Mouse (Mus musculus) embryonic facial prominence, embryonic 10.5 days (tissue): Measurements from ENCODE around the gene Tiam1. TPM values are rescaled to one million over a fixed set of nuclear protein-coding genes. Genes with fewer than 3 reads are reported as not detected.

ENCODE experiments used
- DNase-seq: peaks from one replicate; pipeline ENCODE4 v3.0.0-alpha.2; 2017; ENCODE audit warnings: low spot score
- H3K27ac ChIP-seq: fragments of 300-500 bp; sonication (generic); replicated peaks from 2 replicates; pipeline ENCODE4 v1.5.1; 2016; ENCODE audit warnings: mild to moderate bottlenecking
- H3K27me3 ChIP-seq: fragments of 300-500 bp; sonication (generic); replicated peaks from 2 replicates; pipeline ENCODE4 v1.6.1; 2016; ENCODE audit warnings: low read depth, mild to moderate bottlenecking; ENCODE audit not compliant: poor library complexity, severe bottlenecking
- H3K36me3 ChIP-seq: fragments of 300-500 bp; sonication (generic); replicated peaks from 2 replicates; pipeline ENCODE4 v1.6.1; 2016; ENCODE audit warnings: mild to moderate bottlenecking, moderate library complexity
- H3K4me1 ChIP-seq: fragments of 300-500 bp; sonication (generic); 2 replicates; pipeline ENCODE4 v1.6.1; 2016
- H3K4me3 ChIP-seq: fragments of 300-500 bp; sonication (generic); 2 replicates; pipeline ENCODE4 v1.5.1; 2016; ENCODE audit warnings: mild to moderate bottlenecking, moderate library complexity
- H3K9me3 ChIP-seq: fragments of 300-500 bp; sonication (generic); 2 replicates; pipeline ENCODE4 v1.6.1; 2016; ENCODE audit warnings: mild to moderate bottlenecking
- WGBS: fragments of 180-500 bp; shearing (Covaris S2); methylation state at CpG from one replicate; pipeline ENCODE4 v1.1.7; 2016; 5-methylcytosine and 5-hydroxymethylcytosine counted together
- polyA plus RNA-seq: library from polyadenylated mRNA; unstranded; fragments of >200 nt; fragmentation: Nextera tagmentation; extraction: Ambion mirVana; gene quantifications from 2 replicates; pipeline ENCODE4 v1.2.1, GENCODE M21; 2016

Gene Tiam1
- polyA plus RNA-seq, 1 experiment from 2014 or later, result 25.3 TPM

GRCm38 (mm10) chr16:90007391-90007977 lies 136.1 kb downstream of the Tiam1 start:
- WGBS, result 93% methylated on average over 13 of the region's 13 CpGs
- Histone ChIP-seq H3K4me3 (no peak overlapping the region), H3K4me1 (peaks cover 22% of the 10 kb centered on the region), H3K36me3 (peaks cover 20% of the 10 kb centered on the region), H3K27ac (no peak overlapping the region), H3K27me3 (no peaks in the 10 kb centered on the region), H3K9me3 (0 out of 2 replicates have a peak, but pooled peaks cover 5% of the 10 kb centered on the region)
- no peak for DNase-seq

DNA sequence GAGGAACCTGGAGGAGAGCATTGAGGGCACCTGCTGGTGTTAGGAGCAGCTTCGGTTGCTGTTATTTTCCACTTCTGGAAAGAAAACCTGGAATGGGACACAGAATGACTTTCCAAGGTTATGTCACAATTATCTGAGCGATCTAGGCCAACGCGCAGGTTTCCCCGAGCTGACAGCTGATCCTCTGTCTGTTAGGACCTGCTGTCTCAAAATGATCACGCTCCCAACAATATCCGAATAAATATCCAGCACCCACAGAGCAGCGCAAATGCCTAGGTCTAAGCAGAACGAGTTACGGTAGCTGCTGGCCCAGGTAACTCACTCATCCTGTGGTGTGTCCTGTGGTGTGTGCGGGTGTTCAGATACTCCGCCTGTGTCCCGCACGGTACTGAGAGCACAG lies 140.0 kb downstream of the Tiam1 start:
- no peak overlapping the region for H3K27ac ChIP-seq
- peaks cover 7% of the 10 kb centered on the region; the same call in 1 of the 2 replicates for H3K9me3 ChIP-seq
- no peak overlapping the region for H3K4me3 ChIP-seq
- H3K27me3 ChIP-seq, result no peaks in the 10 kb centered on the region
- H3K36me3 ChIP-seq, result peaks cover 8% of the 10 kb centered on the region
- peaks cover 3% of the 10 kb centered on the region; the same call in 1 of the 2 replicates for H3K4me1 ChIP-seq
- 98% methylated on average over 14 of the region's 14 CpGs for WGBS
- DNase-seq, result no peak

- Histone ChIP-seq H3K4me1 (peaks cover 12% of the 10 kb centered on the region), H3K27me3 (no peaks in the 10 kb centered on the region), H3K4me3 (no peak overlapping the region), H3K9me3 (peaks cover 14% of the 10 kb centered on the region; the same call in 1 of the 2 replicates), H3K27ac (no peak overlapping the region), H3K36me3 (peaks cover 14% of the 10 kb centered on the region)
- no peak for DNase-seq
- WGBS, result 88% methylated on average over 7 of the region's 7 CpGs
These were observed 148.4 kb downstream of the Tiam1 start for GRCm38 (mm10) chr16:89995155-89995554.

DNA sequence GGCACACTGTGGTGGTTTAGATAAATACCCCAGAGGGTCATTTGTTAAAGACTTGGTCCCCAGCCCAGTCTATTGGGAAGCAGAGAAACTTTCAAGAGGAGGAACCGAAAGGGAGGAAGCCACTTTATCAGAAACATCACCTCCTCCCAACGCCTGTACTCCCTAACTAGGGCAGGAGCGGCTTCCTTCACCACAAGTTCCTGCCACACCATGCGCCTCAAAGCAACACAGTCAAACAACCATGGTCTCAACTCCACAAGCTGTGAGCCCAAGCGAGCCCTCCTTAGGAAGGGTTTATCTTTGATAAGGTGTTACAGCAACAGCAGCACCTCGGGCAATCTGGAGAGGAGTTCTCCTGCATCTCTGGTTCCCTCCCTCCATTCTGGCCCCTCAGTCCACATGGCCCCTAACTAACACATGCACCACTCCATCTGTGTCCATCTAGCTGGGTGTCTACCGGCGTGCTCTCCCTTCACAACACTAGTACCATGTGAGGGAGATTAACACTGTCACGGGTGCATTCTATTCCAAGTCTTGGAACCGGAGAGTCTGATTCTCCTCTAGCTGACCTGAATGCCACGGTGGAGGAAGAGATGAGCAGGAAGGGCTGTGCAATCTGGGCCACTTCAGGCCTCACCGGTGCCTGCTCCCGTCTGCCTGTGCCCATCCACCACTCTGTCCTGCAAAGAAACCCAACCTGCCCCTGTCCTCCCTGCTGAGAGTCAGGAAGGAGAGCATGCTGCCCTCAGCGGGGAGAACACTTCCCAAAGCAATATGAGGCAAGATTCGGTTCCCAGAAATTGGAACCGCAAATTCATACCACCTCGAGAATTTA lies 149.4 kb downstream of the Tiam1 start:
- 89% methylated on average over 17 of the region's 17 CpGs for WGBS
- H3K9me3 ChIP-seq, result peaks cover 8% of the 10 kb centered on the region; the same call in 1 of the 2 replicates
- H3K36me3 ChIP-seq, result peaks cover 12% of the 10 kb centered on the region
- DNase-seq, result no peak
- no peak overlapping the region for H3K27ac ChIP-seq
- H3K27me3 ChIP-seq, result no peaks in the 10 kb centered on the region
- peaks cover 12% of the 10 kb centered on the region for H3K4me1 ChIP-seq
- H3K4me3 ChIP-seq, result no peak overlapping the region

GRCm38 (mm10) chr16:89993506-89993905 lies 150.1 kb downstream of the Tiam1 start:
- no peak overlapping the region for H3K27ac ChIP-seq
- H3K36me3 ChIP-seq, result peaks cover 10% of the 10 kb centered on the region
- peaks cover 6% of the 10 kb centered on the region; the same call in 1 of the 2 replicates for H3K9me3 ChIP-seq
- peaks cover 12% of the 10 kb centered on the region for H3K4me1 ChIP-seq
- no peak overlapping the region for H3K4me3 ChIP-seq
- DNase-seq, result no peak
- 92% methylated on average over 4 of the region's 4 CpGs for WGBS
- no peaks in the 10 kb centered on the region for H3K27me3 ChIP-seq

DNA sequence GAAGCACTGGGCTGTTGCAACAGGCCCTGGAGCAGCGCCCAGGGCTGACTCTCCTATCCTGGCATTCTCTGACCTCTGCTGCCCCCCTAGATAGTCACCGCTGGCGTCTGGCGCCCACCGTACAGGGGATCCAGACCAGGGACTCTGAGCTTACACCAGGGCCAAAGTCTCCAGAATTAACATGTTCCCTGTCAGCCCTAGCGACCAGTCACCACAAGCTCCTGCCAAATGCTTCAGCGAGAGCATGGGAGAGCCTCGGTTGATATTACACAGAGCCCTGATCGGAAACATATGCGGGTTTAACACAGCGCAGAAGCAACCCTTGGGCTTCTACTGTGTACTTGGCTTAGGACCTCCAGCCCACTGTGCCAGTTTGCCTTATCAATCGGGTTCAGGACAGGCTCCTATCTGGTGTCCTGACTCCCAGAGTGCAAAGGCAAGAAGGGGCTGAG lies 151.8 kb downstream of the Tiam1 start:
- 70% methylated on average over 12 of the region's 12 CpGs for WGBS

DNA sequence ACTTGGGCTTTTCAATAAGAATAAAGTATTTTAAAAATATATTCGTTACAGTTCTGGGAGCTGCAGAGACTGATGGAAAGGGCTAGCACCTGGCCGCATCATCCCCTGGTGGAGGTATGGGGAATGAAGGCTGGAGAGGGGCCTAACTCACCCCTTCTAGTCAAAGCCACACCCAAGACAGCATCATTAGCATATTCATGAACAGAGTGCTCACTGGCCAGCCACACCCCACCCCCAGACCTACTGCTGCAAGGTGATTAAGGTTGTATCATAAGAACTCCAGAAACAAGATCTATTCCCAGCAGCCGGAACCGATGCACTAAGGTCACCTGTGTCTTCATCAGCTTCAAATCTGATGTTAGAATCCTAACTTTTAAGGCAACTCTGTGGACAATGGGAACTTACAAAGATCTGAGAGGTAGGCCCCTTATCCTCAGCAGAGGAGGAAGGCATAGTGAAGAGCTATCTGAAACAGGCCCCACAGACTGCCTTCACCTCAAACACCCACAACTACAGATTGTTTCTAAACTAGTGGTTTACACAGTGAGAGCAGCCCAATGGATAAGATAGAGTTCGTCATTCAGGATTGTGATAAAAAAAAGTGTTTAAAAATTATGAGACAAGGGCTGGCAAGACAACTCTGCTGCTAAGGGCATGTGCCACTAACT lies 153.1 kb downstream of the Tiam1 start:
- H3K4me3 ChIP-seq, result no peak overlapping the region
- H3K36me3 ChIP-seq, result no peaks in the 10 kb centered on the region
- H3K4me1 ChIP-seq, result peaks cover 27% of the 10 kb centered on the region
- H3K27me3 ChIP-seq, result no peaks in the 10 kb centered on the region
- H3K27ac ChIP-seq, result no peak overlapping the region
- WGBS, result 79% methylated on average over 5 of the region's 5 CpGs
- H3K9me3 ChIP-seq, result no peaks in the 10 kb centered on the region
- no peak for DNase-seq

More for the DNA sequence above, 151.8 kb downstream of the Tiam1 start:
- no peaks in the 10 kb centered on the region for H3K27me3 ChIP-seq
- peaks cover 10% of the 10 kb centered on the region for H3K36me3 ChIP-seq
- peaks cover 6% of the 10 kb centered on the region; the same call in 1 of the 2 replicates for H3K9me3 ChIP-seq
- peak; percentile 62 for DNase-seq
- H3K4me3 ChIP-seq, result no peak overlapping the region
- H3K4me1 ChIP-seq, result peaks cover 16% of the 10 kb centered on the region
- H3K27ac ChIP-seq, result 0 out of 2 replicates have a peak overlapping the region, but pooled peaks have one; percentile 11

DNA sequence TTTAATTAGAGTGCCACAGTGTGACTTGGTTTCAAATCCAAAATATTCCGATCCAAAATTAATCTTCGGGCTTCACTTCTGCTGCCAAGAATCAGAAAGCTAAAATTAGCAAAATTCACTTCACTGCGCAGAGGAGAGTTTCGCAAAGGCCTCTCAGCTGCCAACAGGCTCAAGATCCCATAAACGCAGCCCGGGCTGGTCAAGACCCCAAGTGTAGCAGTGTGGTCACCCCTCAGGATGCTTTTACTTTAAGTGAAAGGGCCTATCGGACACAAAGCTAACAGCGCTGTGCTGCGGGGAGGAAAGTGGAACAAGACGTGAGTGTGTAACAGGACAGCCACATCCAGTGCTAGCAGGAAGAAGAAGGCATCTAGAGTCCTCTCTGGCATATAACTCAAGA lies 153.8 kb downstream of the Tiam1 start:
- Histone ChIP-seq H3K27ac (no peak overlapping the region), H3K36me3 (no peaks in the 10 kb centered on the region), H3K4me1 (peaks cover 27% of the 10 kb centered on the region), H3K27me3 (no peaks in the 10 kb centered on the region), H3K9me3 (no peaks in the 10 kb centered on the region), H3K4me3 (no peak overlapping the region)
- 90% methylated on average over 10 of the region's 10 CpGs for WGBS
- DNase-seq, result no peak

GRCm38 (mm10) chr16:89986672-89987362 lies 156.8 kb downstream of the Tiam1 start:
- H3K4me3 ChIP-seq, result no peak overlapping the region
- no peaks in the 10 kb centered on the region for H3K36me3 ChIP-seq
- 86% methylated on average over 18 of the region's 18 CpGs for WGBS
- H3K4me1 ChIP-seq, result peaks cover 19% of the 10 kb centered on the region
- no peaks in the 10 kb centered on the region for H3K27me3 ChIP-seq
- H3K27ac ChIP-seq, result peak overlapping the region; percentile 1; the same call in 1 of the 2 replicates
- no peak for DNase-seq
- no peaks in the 10 kb centered on the region for H3K9me3 ChIP-seq

DNA sequence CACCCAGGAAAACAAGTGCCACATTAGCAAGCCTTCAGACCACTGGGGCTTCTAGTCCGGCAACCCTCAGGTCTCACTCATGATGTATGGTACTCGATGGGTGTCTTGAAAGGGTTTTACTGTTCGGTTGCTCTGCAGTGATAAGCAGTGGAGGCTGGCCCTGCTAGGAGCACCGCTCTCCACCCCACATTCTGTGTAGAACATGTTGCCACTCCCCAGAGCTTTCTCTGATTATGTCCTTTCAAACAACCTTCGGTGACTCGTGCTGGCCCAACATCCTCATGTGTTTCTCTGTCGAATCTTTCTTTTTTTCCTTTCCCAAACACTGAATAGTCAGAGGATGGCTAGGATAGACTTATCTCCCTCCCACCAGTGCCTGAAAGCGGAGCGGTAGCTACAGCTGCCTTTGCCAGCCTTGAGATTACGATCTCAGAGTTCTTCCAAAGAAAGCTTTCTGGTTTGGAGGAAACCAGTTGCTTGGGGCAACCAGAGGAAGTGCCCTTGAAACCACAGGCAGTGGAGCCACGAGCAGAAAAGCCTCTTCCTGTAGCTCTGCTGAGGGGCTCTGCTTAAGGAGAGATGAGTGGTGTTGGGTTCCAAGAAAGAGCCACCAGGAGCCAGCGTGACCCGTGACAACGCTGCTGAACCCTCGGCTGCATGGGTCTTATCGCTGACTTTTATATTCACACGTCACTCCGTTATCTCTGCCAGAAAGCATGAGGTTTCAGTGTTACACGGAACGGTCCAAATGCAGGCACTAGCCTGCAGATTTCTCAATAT lies 157.7 kb downstream of the Tiam1 start:
- no peaks in the 10 kb centered on the region for H3K27me3 ChIP-seq
- no peak overlapping the region for H3K27ac ChIP-seq
- no peak overlapping the region for H3K4me3 ChIP-seq
- H3K4me1 ChIP-seq, result peaks cover 15% of the 10 kb centered on the region; the same call in 1 of the 2 replicates
- 84% methylated on average over 20 of the region's 20 CpGs for WGBS
- no peaks in the 10 kb centered on the region for H3K9me3 ChIP-seq
- no peak for DNase-seq
- H3K36me3 ChIP-seq, result no peaks in the 10 kb centered on the region

GRCm38 (mm10) chr16:89980075-89980744 lies 163.4 kb downstream of the Tiam1 start:
- no peaks in the 10 kb centered on the region for H3K27me3 ChIP-seq
- H3K36me3 ChIP-seq, result 0 out of 2 replicates have a peak, but pooled peaks cover 5% of the 10 kb centered on the region
- WGBS, result 90% methylated on average over 11 of the region's 11 CpGs
- H3K27ac ChIP-seq, result no peak overlapping the region
- no peaks in the 10 kb centered on the region for H3K4me1 ChIP-seq
- no peaks in the 10 kb centered on the region for H3K9me3 ChIP-seq
- DNase-seq, result no peak
- H3K4me3 ChIP-seq, result no peak overlapping the region
